Mouse (Mus musculus): ENCODE measurements around the gene Ttyh2. TPM values are rescaled to one million over a fixed set of nuclear protein-coding genes. Genes with fewer than 3 reads are reported as not detected.

Gene Ttyh2
- polyA plus RNA-seq, 1 experiment from 2014 or later: 17.3 TPM

DNA sequence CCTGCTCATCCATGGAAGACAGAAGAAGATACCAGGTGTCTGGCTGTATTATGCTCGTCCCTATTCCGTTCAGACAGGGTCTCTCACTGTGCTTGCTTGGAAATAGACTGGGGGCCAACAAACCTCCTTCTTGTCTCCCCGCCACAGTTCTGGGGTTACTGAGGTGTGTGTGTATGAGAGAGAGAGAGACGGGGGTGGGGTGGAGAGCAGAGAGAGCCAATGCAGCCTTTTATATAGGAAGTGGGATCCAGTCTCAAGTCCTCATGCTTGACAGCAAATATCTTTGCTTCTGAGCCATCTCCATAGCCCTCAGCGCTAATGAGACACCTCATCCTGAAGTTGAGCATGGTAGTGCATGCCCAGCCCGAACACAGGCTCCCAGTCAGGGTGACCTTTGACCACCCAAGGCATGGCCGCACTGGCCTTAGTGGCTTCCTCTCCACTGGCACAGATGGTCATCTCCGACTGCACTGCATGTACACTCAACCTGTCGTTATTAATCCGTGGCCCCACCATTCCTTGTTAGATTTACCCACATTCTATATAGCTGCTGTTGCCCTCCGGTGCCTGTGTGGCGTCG, 7.2 kb downstream of the Ttyh2 start:
- Histone ChIP-seq H3K36me3 (ENCODE audit: control insufficient read depth, insufficient read depth, low read length) (no peaks in the 10 kb centered on the region), H3K9me3 (replicated peaks; ENCODE audit: control insufficient read depth, low read length) (no peaks in the 10 kb centered on the region), H3K4me1 (ENCODE audit: control insufficient read depth, insufficient read depth, low read length) (peaks cover 20% of the 10 kb centered on the region), H3K4me3 (replicated peaks; ENCODE audit: low read length) (no peak overlapping the region), H3K9ac (ENCODE audit: low read length) (no peak overlapping the region), H3K27ac (ENCODE audit: low read length) (no peak overlapping the region), H3K27me3 (ENCODE audit: control insufficient read depth, insufficient read depth, low read length) (no peaks in the 10 kb centered on the region), H3K4me2 (ENCODE audit: low read depth, low read length) (no peak overlapping the region)
- no peak for ATAC-seq (ENCODE audit: insufficient read depth, low FRiP score)
- 90% methylated on average over 13 of the region's 13 CpGs for WGBS

DNA sequence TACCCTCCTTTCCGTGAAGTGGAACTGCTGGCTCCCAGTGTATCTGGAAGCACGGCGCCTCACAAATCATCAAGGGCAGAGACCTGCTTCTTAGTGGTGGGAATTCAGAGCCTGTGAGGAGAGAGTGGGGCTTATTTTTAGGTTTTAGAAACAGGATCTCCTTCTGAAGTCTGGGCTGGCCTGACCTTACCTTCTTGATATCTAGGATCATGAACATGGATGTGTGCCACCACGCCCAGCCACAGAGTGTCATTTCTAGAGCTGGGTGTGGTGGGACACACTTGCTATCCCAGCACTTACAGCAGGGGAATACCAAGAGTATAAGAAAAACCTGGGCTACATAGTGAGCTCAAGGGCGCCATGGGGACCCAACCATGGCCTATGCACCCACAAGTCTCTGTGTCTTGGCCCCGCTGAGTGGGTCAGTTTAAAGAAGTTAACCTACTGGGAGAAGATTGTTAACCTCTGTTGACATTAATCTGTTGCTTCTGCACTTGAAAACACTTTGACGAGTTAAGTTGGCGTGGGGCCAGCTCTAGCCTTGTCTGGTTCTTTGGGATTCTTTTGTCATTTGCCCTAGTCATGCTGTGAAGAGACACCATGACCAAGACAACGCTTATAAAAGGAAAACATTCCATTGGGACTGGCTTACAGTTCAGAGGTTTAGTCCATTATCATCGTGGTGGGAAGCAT, 7.9 kb downstream of the Ttyh2 start:
- Histone ChIP-seq H3K4me1 (ENCODE audit: control insufficient read depth, insufficient read depth, low read length) (peaks cover 22% of the 10 kb centered on the region), H3K4me2 (ENCODE audit: low read depth, low read length) (no peak overlapping the region), H3K9me3 (replicated peaks; ENCODE audit: control insufficient read depth, low read length) (no peaks in the 10 kb centered on the region), H3K27ac (ENCODE audit: low read length) (no peak overlapping the region), H3K27me3 (ENCODE audit: control insufficient read depth, insufficient read depth, low read length) (no peaks in the 10 kb centered on the region), H3K9ac (ENCODE audit: low read length) (no peak overlapping the region), H3K36me3 (ENCODE audit: control insufficient read depth, insufficient read depth, low read length) (no peaks in the 10 kb centered on the region), H3K4me3 (replicated peaks; ENCODE audit: low read length) (no peak overlapping the region)
- ATAC-seq (ENCODE audit: insufficient read depth, low FRiP score): no peak
- WGBS: 88% methylated on average over 10 of the region's 10 CpGs

DNA sequence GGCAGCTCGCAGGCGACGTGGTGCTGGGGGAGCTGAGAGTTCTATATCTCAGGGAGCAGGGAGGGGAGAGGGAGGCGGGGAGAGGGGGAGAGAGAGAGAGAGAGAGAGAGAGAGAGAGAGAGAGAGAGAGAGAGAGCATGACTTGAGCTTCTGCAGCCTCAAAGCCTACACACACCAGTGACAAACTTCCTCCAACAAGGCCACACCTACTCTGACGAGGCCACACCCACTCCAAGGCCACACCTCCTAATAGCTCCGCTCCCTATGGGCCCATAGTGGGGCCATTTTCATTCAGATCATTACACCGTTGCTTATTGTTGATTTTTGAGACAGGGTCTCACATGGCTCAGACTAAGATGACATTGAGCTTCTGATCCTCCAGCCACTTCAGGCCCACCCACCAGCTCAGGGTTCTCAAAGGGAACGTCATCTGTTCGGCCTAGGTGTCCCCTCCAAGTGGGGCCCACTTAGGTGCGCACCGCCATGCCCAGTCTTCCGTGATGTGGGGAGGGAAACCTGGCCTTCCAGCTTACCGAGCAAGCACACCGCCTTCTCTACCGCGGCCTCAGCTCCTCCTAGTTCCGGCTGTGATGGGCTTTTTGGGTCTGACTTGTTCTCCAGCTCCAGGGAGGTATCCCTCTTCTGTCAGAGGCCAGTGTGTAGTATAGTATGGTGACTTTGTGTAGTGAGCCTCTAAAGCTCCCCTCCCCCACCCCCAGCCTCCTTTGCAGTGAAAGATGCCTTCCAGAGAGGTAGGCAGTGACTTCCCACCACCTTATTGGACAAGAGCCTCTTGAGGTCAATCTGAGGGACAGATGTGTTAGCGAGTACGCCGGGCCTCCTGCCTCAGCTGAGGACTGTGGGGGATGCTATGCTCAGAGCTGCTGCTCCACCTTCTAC, 8.7 kb downstream of the Ttyh2 start:
- H3K27ac ChIP-seq (ENCODE audit: low read length): no peak overlapping the region
- H3K4me2 ChIP-seq (ENCODE audit: low read depth, low read length): no peak overlapping the region
- H3K9me3 ChIP-seq (replicated peaks; ENCODE audit: control insufficient read depth, low read length): no peaks in the 10 kb centered on the region
- no peak overlapping the region for H3K4me3 ChIP-seq (replicated peaks; ENCODE audit: low read length)
- ATAC-seq (ENCODE audit: insufficient read depth, low FRiP score): no peak
- H3K4me1 ChIP-seq (ENCODE audit: control insufficient read depth, insufficient read depth, low read length): peaks cover 22% of the 10 kb centered on the region
- WGBS: 73% methylated on average over 20 of the region's 20 CpGs
- no peaks in the 10 kb centered on the region for H3K36me3 ChIP-seq (ENCODE audit: control insufficient read depth, insufficient read depth, low read length)
- no peak overlapping the region for H3K9ac ChIP-seq (ENCODE audit: low read length)
- no peaks in the 10 kb centered on the region for H3K27me3 ChIP-seq (ENCODE audit: control insufficient read depth, insufficient read depth, low read length)

DNA sequence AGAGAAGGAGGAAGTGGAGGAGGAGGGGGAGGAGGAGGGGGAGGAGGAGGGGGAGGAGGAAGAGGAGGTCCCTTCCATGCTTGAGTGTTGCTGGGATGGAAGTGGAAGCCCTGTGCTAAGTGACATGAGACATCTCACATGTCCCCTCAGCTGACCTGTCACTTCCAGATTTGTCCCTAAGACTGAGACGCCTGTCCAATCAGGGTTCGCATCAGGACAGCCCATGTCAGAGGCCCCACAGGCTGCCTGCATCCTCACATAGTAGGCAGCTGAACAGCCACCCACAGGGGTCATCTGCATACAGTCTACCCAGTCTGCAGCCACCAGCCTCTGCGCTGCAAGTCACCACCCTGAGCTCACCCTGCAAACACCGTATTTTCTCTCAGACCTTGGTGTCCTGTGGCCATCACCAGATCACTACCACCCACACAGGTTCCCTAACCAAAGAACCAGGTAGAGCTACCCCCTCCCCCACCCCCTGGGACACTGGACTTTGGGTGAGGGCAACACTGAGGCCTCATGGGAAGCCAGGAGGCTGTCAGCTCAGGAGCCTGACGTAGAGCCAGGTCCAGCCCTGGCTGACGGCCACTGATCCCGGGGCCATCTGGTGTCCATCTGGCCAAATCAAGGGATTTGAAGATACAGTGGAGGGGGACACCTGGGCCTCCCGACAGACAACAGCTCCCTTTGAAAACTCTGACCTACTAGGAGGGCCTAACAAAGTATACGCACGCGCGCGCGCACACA, 9.6 kb downstream of the Ttyh2 start:
- ATAC-seq (ENCODE audit: insufficient read depth, low FRiP score): no peak; the same call in 1 of the 2 replicates
- H3K9ac ChIP-seq (ENCODE audit: low read length): no peak overlapping the region

DNA sequence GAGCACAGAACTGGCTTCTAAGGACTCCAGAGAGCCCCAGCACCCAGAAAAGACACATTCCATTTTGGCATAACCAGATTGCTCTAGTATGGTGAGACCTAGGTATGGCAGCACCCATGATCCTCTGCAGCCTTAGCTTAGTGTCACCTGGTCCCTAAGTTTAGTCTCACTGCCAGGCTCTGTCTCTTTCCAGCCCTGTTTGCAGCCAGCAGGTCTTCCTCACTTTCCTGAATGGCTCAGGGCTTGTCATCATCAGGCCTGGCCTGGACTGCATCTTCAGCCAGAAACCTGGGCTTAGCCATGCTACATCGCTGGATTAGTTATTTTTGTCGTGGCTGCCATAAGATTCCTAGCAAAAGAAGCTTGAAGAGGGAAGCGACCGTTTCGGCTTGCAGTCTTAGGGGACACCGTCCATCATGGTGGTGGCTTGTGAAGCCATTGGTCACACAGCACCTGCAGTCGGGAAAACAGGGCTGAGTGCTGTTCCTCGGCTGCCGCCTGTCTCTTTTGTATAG, 10.4 kb downstream of the Ttyh2 start:
- Histone ChIP-seq H3K4me2 (ENCODE audit: low read depth, low read length) (no peak overlapping the region), H3K27ac (ENCODE audit: low read length) (no peak overlapping the region), H3K9ac (ENCODE audit: low read length) (no peak overlapping the region), H3K36me3 (ENCODE audit: control insufficient read depth, insufficient read depth, low read length) (no peaks in the 10 kb centered on the region), H3K27me3 (ENCODE audit: control insufficient read depth, insufficient read depth, low read length) (no peaks in the 10 kb centered on the region), H3K4me3 (replicated peaks; ENCODE audit: low read length) (no peak overlapping the region), H3K4me1 (ENCODE audit: control insufficient read depth, insufficient read depth, low read length) (peaks cover 7% of the 10 kb centered on the region), H3K9me3 (replicated peaks; ENCODE audit: control insufficient read depth, low read length) (no peaks in the 10 kb centered on the region)
- no peak for ATAC-seq (ENCODE audit: insufficient read depth, low FRiP score)
- WGBS: 75% methylated on average over 9 of the region's 9 CpGs

More for the DNA sequence above, 9.6 kb downstream of the Ttyh2 start:
- peaks cover 15% of the 10 kb centered on the region for H3K4me1 ChIP-seq (ENCODE audit: control insufficient read depth, insufficient read depth, low read length)
- H3K36me3 ChIP-seq (ENCODE audit: control insufficient read depth, insufficient read depth, low read length): no peaks in the 10 kb centered on the region
- H3K27ac ChIP-seq (ENCODE audit: low read length): no peak overlapping the region
- H3K4me2 ChIP-seq (ENCODE audit: low read depth, low read length): no peak overlapping the region
- H3K9me3 ChIP-seq (replicated peaks; ENCODE audit: control insufficient read depth, low read length): no peaks in the 10 kb centered on the region
- no peaks in the 10 kb centered on the region for H3K27me3 ChIP-seq (ENCODE audit: control insufficient read depth, insufficient read depth, low read length)
- H3K4me3 ChIP-seq (replicated peaks; ENCODE audit: low read length): no peak overlapping the region
- WGBS: 71% methylated on average over 14 of the region's 14 CpGs

DNA sequence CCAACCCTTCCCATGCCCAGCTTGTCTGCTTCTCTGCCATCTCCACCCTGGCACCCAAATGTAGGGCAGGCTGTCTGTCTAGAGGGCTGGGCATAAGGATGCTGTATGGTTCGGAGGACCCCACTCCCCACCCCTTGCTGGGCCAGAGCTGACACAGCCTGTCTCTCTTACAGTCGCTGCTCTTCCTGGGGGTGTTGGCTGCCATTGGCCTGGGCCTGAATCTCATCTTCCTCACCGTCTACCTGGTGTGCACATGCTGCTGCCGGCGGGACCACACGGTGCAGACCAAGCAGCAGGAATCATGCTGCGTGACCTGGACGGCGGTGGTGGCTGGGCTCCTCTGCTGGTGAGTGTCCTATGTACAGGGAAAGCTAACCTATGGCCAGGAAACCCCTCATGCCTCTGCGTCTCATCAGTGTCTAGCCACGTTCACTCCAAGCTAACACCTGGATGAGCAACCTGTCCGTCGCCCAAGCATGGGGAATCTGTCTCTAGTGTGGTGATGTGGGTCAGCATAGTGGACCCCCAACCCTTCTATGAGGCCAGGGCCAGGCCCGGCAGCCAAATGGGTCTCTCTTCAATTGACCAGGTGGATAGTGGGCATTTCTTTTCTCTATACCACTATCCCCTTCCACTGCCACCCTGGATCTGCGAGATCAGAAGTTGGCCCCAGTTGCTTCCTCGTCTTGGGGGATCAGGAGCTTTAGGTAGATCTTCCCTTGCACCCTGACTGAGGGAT, 11.2 kb downstream of the Ttyh2 start:
- Histone ChIP-seq H3K27me3 (ENCODE audit: control insufficient read depth, insufficient read depth, low read length) (no peaks in the 10 kb centered on the region), H3K9me3 (replicated peaks; ENCODE audit: control insufficient read depth, low read length) (no peaks in the 10 kb centered on the region), H3K4me3 (replicated peaks; ENCODE audit: low read length) (no peak overlapping the region), H3K9ac (ENCODE audit: low read length) (no peak overlapping the region), H3K4me1 (ENCODE audit: control insufficient read depth, insufficient read depth, low read length) (peaks cover 7% of the 10 kb centered on the region), H3K27ac (ENCODE audit: low read length) (no peak overlapping the region), H3K4me2 (ENCODE audit: low read depth, low read length) (no peak overlapping the region), H3K36me3 (ENCODE audit: control insufficient read depth, insufficient read depth, low read length) (no peaks in the 10 kb centered on the region)
- WGBS: 93% methylated on average over 16 of the region's 16 CpGs
- ATAC-seq (ENCODE audit: insufficient read depth, low FRiP score): no peak

DNA sequence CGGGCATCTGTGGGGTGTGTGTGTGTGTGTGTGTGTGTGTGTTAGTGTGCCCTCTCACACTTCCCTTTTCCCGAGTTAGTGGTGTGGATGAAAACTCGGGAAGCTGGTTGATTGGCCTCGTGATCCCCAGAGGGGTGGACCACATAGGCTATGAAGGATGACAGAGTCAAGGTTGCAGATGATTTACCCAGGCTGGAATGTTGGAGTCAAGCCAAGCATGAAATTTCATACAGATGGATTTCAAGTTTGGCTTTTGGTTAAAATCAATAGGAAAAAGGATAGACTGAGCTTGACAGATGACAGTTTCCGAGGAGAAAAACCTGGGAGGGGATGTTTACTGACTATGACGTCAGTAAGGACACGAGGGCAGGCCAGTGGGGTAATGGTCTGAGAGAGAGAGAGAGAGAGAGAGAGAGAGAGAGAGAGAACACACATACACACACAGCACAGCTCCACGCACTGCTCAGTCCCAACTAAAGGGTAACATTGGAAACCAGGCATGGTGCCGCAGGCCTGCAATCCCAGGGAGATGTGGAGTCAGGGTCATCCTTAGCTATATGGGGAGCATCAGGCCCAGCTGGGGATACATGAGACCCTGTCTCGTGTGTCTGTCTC, 12.4 kb downstream of the Ttyh2 start:
- Histone ChIP-seq H3K4me1 (ENCODE audit: control insufficient read depth, insufficient read depth, low read length) (peaks cover 7% of the 10 kb centered on the region), H3K27me3 (ENCODE audit: control insufficient read depth, insufficient read depth, low read length) (no peaks in the 10 kb centered on the region), H3K27ac (ENCODE audit: low read length) (peak overlapping the region; percentile 31), H3K4me3 (replicated peaks; ENCODE audit: low read length) (no peak overlapping the region), H3K9ac (ENCODE audit: low read length) (no peak overlapping the region), H3K36me3 (ENCODE audit: control insufficient read depth, insufficient read depth, low read length) (no peaks in the 10 kb centered on the region), H3K4me2 (ENCODE audit: low read depth, low read length) (no peak overlapping the region), H3K9me3 (replicated peaks; ENCODE audit: control insufficient read depth, low read length) (no peaks in the 10 kb centered on the region)
- WGBS: 27% methylated on average over 10 of the region's 10 CpGs
- peak; percentile 34; the same call in 1 of the 2 replicates for ATAC-seq (ENCODE audit: insufficient read depth, low FRiP score)

DNA sequence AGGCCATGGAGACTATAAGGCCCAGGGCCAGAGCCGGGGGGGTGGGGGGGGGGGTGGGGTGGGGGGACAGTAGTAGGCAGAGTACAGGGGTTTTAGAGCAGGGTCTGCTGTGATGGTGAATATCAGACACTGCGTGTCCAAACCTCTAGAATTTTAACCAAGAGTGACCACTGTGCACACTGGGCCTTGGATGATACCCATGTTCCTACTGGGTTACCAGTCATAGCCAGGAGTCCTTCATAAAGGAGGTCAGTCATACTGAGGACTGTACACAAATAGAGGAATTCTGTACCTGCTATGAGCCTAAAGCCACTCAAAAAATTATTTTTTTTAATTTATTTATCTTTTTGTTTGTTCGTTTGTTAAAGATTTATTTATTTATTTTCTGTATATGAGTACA, 13.5 kb downstream of the Ttyh2 start:
- Histone ChIP-seq H3K4me2 (ENCODE audit: low read depth, low read length) (no peak overlapping the region), H3K4me3 (replicated peaks; ENCODE audit: low read length) (no peak overlapping the region), H3K27ac (ENCODE audit: low read length) (no peak overlapping the region), H3K27me3 (ENCODE audit: control insufficient read depth, insufficient read depth, low read length) (no peaks in the 10 kb centered on the region), H3K36me3 (ENCODE audit: control insufficient read depth, insufficient read depth, low read length) (no peaks in the 10 kb centered on the region), H3K9ac (ENCODE audit: low read length) (no peak overlapping the region), H3K9me3 (replicated peaks; ENCODE audit: control insufficient read depth, low read length) (no peaks in the 10 kb centered on the region), H3K4me1 (ENCODE audit: control insufficient read depth, insufficient read depth, low read length) (peaks cover 7% of the 10 kb centered on the region)
- no peak for ATAC-seq (ENCODE audit: insufficient read depth, low FRiP score)
- 76% methylated on average over 3 of the region's 3 CpGs for WGBS
